Mouse (Mus musculus) thymus, adult 2 months (tissue): ENCODE results near the gene Epor.

Experiments
- CTCF ChIP-seq: fragments of 200-500 bp; IDR thresholded peaks from 2 replicates; pipeline ENCODE4 v1.5.1; 2012; ENCODE audit warnings: mild to moderate bottlenecking, control low read depth, low read length, moderate library complexity, borderline replicate concordance; ENCODE audit not compliant: control insufficient read depth, poor library complexity, insufficient read depth; ENCODE audit errors: extremely low read depth
- POLR2A ChIP-seq: fragments of 200-500 bp; IDR thresholded peaks from 2 replicates; pipeline ENCODE4 v1.6.1; 2012; ENCODE audit warnings: mild to moderate bottlenecking, low read length, control low read depth, moderate library complexity; ENCODE audit not compliant: control insufficient read depth, poor library complexity, insufficient read depth; ENCODE audit errors: extremely low read depth

GRCm38 (mm10) chr9:21929208-21929607 lies 34.1 kb downstream of the Epor start:
- TF ChIP-seq CTCF, result no peak
- no peak for TF ChIP-seq POLR2A
